In the genomic region with DNA sequence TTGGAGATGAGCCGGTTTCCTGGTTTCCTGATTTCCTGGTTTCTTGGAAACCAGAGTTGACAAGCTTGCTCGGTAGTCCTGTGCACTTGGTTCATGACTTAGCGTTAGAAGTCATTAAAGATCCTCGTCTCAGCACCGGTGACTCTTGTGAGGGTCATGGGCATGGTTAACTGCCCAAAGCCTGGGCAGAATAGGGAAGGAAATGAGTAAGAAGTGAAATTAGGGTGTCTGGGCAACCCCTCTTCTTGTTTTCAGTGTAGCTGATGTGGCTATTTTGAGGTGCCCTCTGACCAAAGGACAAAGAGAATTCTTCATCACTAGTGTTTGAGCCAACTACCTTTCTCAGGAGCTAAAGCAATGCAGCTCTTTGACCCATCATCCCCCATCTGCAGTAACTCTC, we compare ENCODE assay signal across 21 mouse cellular contexts. TPM values are rescaled to one million over a fixed set of nuclear protein-coding genes. Genes with fewer than 3 reads are reported as not detected.
DNase-seq lines count a peak whose midpoint lies in the region; ATAC-seq lines count a peak whose summit lies in the region.
"Had no signal": no experiment of that assay in that cellular context is flagged by ENCODE, and none has a peak within 500 bp of the region (broad histone marks: within the 10 kb centered on the region; RNA-seq: fewer than 3 reads in every experiment).

No protein-coding gene starts in this region.

- H3K4me1 ChIP-seq in kidney, embryonic 14.5 days (ENCODE audit: control insufficient read depth, insufficient read depth, low read length), result 0 out of 2 replicates have a peak, but pooled peaks cover 4% of the 10 kb centered on the region
- H3K4me1 ChIP-seq: embryonic facial prominence, embryonic 10.5 days; heart, embryonic 12.5 days; hindbrain, embryonic 10.5 days; neural tube, embryonic 12.5 days; stomach, embryonic 15.5 days had no signal

- no peaks in the 10 kb centered on the region for H3K36me3 ChIP-seq in kidney, embryonic 14.5 days (ENCODE audit: control insufficient read depth, insufficient read depth, low read length)
- H3K36me3 ChIP-seq in splenic B cell, adult 2 months (ENCODE audit: control insufficient read depth, insufficient read depth, low read length, poor library complexity, severe bottlenecking), result no peaks in the 10 kb centered on the region
- H3K36me3 ChIP-seq: embryonic facial prominence, embryonic 10.5 days; heart, embryonic 12.5 days; hindbrain, embryonic 10.5 days; limb, embryonic 12.5 days; neural tube, embryonic 12.5 days; stomach, embryonic 15.5 days had no signal

- H3K4me2 ChIP-seq in kidney, embryonic 14.5 days (replicated peaks; ENCODE audit: low read depth, low read length), result no peak overlapping the region
- H3K4me2 ChIP-seq: heart, embryonic 12.5 days; limb, embryonic 12.5 days; neural tube, embryonic 12.5 days; stomach, embryonic 15.5 days had no signal

- no peaks in the 10 kb centered on the region for H3K9me3 ChIP-seq in kidney, embryonic 14.5 days (ENCODE audit: control insufficient read depth, low read length)
- H3K9me3 ChIP-seq: embryonic facial prominence, embryonic 10.5 days; heart, embryonic 12.5 days; hindbrain, embryonic 10.5 days; limb, embryonic 12.5 days; neural tube, embryonic 12.5 days; stomach, embryonic 15.5 days had no signal

- WGBS in kidney, embryonic 14.5 days, result 82% methylated on average over 5 of the region's 5 CpGs

- H3K27ac ChIP-seq in kidney, embryonic 14.5 days (ENCODE audit: low read depth, low read length), result no peak overlapping the region
- H3K27ac ChIP-seq: embryonic facial prominence, embryonic 10.5 days; hindbrain, embryonic 10.5 days; limb, embryonic 12.5 days; neural tube, embryonic 12.5 days; stomach, embryonic 15.5 days had no signal

- no peak overlapping the region for H3K9ac ChIP-seq in kidney, embryonic 14.5 days (ENCODE audit: low read depth, low read length)
- H3K9ac ChIP-seq: heart, embryonic 12.5 days; limb, embryonic 12.5 days; neural tube, embryonic 12.5 days; stomach, embryonic 15.5 days had no signal

- no peak overlapping the region for H3K4me3 ChIP-seq in kidney, embryonic 14.5 days (ENCODE audit: low read length)
- H3K4me3 ChIP-seq: embryonic facial prominence, embryonic 10.5 days; heart, embryonic 12.5 days; hindbrain, embryonic 10.5 days; limb, embryonic 12.5 days; neural tube, embryonic 12.5 days; stomach, embryonic 15.5 days had no signal

- DNase-seq in kidney, adult 9 months, result peak; percentile 13
- peak; percentile 1 for DNase-seq in urinary bladder, postnatal 14 days (ENCODE audit: low spot score)
- DNase-seq in urinary bladder, postnatal 36 days (ENCODE audit: low spot score in 2 of 2), result no peak
- DNase-seq in splenic B cell, adult 2 months (ENCODE audit: low read depth, low spot score), result peak; percentile 66
- DNase-seq in right cerebral cortex, adult 2 months (ENCODE audit: low spot score in 2 of 2), result no peak
- DNase-seq in embryo, embryonic 10.5 days (ENCODE audit: low spot score), result no peak
- DNase-seq: adrenal gland, adult 8-10 months; cerebellum, adult 11-12 months; cerebellum, postnatal 25 days; gastrocnemius, postnatal 25 days; lung, postnatal 4 days; thymus, adult 2 months had no signal

- no peak for ATAC-seq in kidney, embryonic 14.5 days (ENCODE audit: low FRiP score, low TSS enrichment)
- peak; percentile 54 to 76; a peak in 3 of 4 replicates for ATAC-seq in hematopoietic stem cell, adult 5-6 weeks (replicated peaks in 1 of 2; ENCODE audit: insufficient read depth in 1 of 2, low FRiP score in 2 of 2, low TSS enrichment in 1 of 2, low read depth in 1 of 2, poor library complexity in 2 of 2, severe bottlenecking in 2 of 2)
- ATAC-seq: forebrain, embryonic 14.5 days had no signal

- H3K27me3 ChIP-seq in kidney, embryonic 14.5 days (ENCODE audit: control insufficient read depth, insufficient read depth, low read length), result no peaks in the 10 kb centered on the region
- H3K27me3 ChIP-seq in splenic B cell, adult 2 months (ENCODE audit: control insufficient read depth, insufficient read depth, low read length, poor library complexity, severe bottlenecking), result no peaks in the 10 kb centered on the region
- H3K27me3 ChIP-seq: heart, embryonic 12.5 days; limb, embryonic 12.5 days; neural tube, embryonic 12.5 days; stomach, embryonic 15.5 days had no signal

RNA-seq across cellular contexts. Expression of gene Kcnk13, which starts 41.0 kb away (rescaled TPM):
- polyA plus RNA-seq in kidney, embryonic 14.5 days (2014; fragmentation: Nextera tagmentation; extraction: Ambion mirVana), result 0.14 and 0.15 TPM in 2 replicates
- total RNA-seq in hematopoietic stem cell, adult 5-6 weeks (2017), result 0.25 TPM in 1 of 2 replicates, not detected in the other

Comparison
In these comparisons a context has a peak if more than half of its experiments do, and no peak if none do; other contexts are left out.
1. DNase-seq: peak in kidney, adult 9 months (single experiment), urinary bladder, postnatal 14 days (single experiment) and splenic B cell, adult 2 months (single experiment); none in urinary bladder, postnatal 36 days (0 of 2), right cerebral cortex, adult 2 months (0 of 2) and embryo, embryonic 10.5 days (single experiment).